Mouse (Mus musculus): Measurements from ENCODE around the gene Bank1. TPM values are rescaled to one million over a fixed set of nuclear protein-coding genes. Genes with fewer than 3 reads are reported as not detected.

The Bank1 gene
- polyA plus RNA-seq, 1 experiment from 2014 or later, result 0.18 TPM

DNA sequence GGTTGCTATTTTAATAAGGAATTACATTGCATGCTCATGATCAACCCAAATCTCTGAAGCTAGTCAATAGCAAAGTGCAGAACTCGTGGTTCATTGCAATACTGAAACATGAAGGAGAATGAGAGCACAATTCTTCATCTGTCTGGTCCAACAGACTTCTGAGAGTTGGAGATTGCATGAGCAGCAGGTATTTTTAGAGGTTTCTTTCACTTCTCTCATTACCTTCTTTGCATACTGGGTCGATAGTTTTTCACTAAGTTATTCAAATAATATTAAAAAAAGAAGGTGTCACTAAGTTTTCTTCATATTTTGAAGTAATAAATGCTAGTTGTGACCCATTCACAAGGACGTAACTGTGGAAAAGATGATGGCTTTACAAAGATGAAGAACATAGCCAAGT lies 87.1 kb downstream of the Bank1 start:
- 0 out of 2 replicates have a peak, but pooled peaks cover 3% of the 10 kb centered on the region for H3K4me1 ChIP-seq (replicated peaks)

DNA sequence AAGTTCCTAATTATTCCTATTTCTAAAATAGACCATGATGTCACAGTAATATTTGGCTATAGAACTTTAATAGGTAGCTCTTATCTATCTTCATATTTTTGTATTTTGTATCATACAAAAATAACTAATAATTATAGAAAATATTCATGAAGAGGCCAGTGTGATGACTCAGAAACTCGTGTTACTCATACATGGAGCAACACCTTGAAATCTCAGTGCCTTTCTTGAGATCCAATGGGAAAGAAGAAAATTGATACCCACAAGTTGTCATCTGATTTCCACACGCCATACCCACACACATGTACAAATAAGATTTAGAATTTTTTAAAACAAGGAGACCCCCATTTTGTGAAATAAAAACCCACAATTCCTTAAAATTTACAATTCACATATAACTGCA lies 92.4 kb downstream of the Bank1 start:
- Histone ChIP-seq H3K4me1 (replicated peaks) (no peaks in the 10 kb centered on the region), H3K9me3 (no peaks in the 10 kb centered on the region), H3K36me3 (no peaks in the 10 kb centered on the region), H3K27me3 (ENCODE audit: insufficient read depth, poor library complexity, severe bottlenecking) (no peaks in the 10 kb centered on the region), H3K4me3 (no peak overlapping the region), H3K27ac (no peak overlapping the region)
- WGBS, result 69% methylated on average over 2 of the region's 2 CpGs
- DNase-seq (ENCODE audit: low spot score), result no peak

More for the DNA sequence above, 87.1 kb downstream of the Bank1 start:
- no peak overlapping the region for H3K27ac ChIP-seq
- no peaks in the 10 kb centered on the region for H3K9me3 ChIP-seq
- 85% methylated on average over 3 of the region's 3 CpGs for WGBS
- H3K27me3 ChIP-seq (ENCODE audit: insufficient read depth, poor library complexity, severe bottlenecking), result peaks cover 3% of the 10 kb centered on the region; the same call in 1 of the 2 replicates
- H3K36me3 ChIP-seq, result no peaks in the 10 kb centered on the region
- DNase-seq (ENCODE audit: low spot score), result no peak
- no peak overlapping the region for H3K4me3 ChIP-seq

DNA sequence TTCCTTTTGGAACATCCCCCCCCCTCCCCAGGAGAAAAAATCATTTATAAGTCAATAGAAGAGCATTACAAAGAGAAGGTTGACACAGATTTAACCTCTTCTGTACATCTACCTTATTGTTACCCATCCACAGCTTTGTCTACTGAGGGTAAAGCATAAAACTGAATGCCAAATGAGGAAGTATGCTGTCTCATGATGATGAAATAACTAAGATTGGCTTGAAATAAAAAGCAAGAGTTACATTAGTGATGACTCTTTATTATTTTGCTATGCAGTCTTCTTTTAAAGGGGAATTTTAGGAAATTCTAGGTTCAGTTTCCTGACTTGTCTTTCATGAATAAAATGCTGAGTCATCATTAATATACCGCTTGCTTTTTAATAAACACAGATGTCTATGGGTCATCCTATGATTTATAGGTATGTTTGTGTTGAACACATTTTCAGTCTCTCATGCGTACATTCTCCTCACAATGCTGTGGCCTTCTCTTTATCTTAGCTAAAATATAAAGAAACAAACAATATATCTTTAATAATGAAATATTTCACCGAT lies 95.2 kb downstream of the Bank1 start:
- Histone ChIP-seq H3K9me3 (no peaks in the 10 kb centered on the region), H3K27ac (no peak overlapping the region), H3K27me3 (ENCODE audit: insufficient read depth, poor library complexity, severe bottlenecking) (no peaks in the 10 kb centered on the region), H3K4me1 (replicated peaks) (no peaks in the 10 kb centered on the region), H3K36me3 (no peaks in the 10 kb centered on the region), H3K4me3 (no peak overlapping the region)
- WGBS, result 94% methylated on average over 3 of the region's 3 CpGs
- no peak for DNase-seq (ENCODE audit: low spot score)

DNA sequence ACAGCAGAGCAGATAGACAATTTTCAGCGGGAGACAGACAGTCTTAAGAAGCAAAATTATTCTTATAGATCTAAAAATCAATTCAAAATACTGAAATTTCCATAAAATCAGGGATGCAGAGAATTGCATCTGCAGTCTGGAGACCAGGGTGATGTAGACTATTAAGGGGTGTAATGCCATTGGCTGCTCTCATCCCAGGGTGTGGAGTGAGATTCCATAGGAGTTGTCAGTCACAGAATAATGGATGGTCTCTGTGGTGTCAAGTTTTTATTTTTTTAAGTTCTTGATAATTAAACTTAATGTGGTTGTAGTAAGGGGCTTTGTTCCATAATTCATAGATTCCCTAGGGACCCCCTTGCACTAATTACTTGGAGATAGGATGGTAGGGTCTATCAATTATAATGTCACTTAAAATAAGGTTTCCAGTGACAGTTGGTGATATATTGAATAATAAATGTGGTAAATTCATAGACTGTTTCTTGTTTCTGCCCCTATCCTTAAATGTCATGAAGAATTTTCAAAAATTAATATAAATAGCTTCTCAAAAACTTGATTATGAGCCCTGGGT lies 136.1 kb downstream of the Bank1 start:
- no peak overlapping the region for H3K4me3 ChIP-seq
- no peaks in the 10 kb centered on the region for H3K27me3 ChIP-seq (ENCODE audit: insufficient read depth, poor library complexity, severe bottlenecking)
- no peaks in the 10 kb centered on the region for H3K4me1 ChIP-seq (replicated peaks)
- H3K27ac ChIP-seq, result no peak overlapping the region
- DNase-seq (ENCODE audit: low spot score), result no peak
- H3K9me3 ChIP-seq, result no peaks in the 10 kb centered on the region
- WGBS, result 82% methylated on average over 1 of the region's 1 CpGs
- no peaks in the 10 kb centered on the region for H3K36me3 ChIP-seq

DNA sequence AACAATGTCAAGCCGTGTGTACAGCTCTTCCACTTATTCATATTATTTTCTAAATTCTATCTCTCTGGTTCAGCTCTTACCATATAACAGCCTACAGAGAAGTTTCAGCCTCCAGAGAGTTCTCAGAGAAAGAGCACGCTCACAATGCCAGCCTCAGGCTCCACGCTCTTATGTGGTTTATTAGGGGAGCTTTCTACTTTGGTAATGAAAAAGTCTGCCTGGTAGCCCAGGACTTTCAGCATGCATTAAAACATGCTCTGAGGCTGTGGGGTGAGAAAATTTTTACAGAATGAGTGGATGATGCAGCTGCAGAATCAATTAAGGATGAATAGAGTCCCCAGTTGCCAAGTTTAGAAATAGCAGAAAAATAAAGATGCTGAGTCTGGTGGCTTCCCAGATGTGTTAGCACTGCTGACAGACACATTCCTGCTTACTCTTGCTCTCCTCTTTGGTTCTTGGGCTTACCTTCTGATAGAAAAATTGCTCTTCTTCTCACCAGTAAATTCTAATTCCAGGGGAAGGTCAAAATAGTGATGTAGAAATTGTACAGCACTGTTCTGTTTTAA lies 139.2 kb downstream of the Bank1 start:
- no peaks in the 10 kb centered on the region for H3K36me3 ChIP-seq
- H3K9me3 ChIP-seq, result no peaks in the 10 kb centered on the region
- no peak overlapping the region for H3K4me3 ChIP-seq
- no peak for DNase-seq (ENCODE audit: low spot score)
- H3K27me3 ChIP-seq (ENCODE audit: insufficient read depth, poor library complexity, severe bottlenecking), result no peaks in the 10 kb centered on the region
- 91% methylated on average over 3 of the region's 3 CpGs for WGBS
- no peak overlapping the region for H3K27ac ChIP-seq
- H3K4me1 ChIP-seq (replicated peaks), result no peaks in the 10 kb centered on the region

DNA sequence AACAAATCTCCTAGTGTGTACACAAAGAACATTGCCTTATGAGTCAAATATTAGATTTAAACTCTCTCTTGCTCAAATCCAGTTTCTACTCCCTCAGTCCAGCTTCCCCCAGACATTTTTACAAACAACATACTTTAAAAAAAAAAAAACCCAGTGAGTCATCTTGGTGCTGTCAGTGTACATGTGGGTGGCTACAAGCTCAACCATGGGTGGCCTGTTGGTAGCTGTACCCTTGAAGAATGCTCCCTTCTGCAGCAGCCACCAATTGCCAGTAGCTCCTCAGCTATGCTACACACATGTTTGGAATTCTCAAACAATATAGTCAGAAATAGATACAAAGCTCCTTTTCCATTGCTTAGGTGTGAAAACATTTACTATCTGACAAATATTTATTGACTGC lies 154.2 kb downstream of the Bank1 start:
- no peak for DNase-seq (ENCODE audit: low spot score)
- H3K27me3 ChIP-seq (ENCODE audit: insufficient read depth, poor library complexity, severe bottlenecking), result no peaks in the 10 kb centered on the region
- 0 out of 2 replicates have a peak, but pooled peaks cover 3% of the 10 kb centered on the region for H3K9me3 ChIP-seq

DNA sequence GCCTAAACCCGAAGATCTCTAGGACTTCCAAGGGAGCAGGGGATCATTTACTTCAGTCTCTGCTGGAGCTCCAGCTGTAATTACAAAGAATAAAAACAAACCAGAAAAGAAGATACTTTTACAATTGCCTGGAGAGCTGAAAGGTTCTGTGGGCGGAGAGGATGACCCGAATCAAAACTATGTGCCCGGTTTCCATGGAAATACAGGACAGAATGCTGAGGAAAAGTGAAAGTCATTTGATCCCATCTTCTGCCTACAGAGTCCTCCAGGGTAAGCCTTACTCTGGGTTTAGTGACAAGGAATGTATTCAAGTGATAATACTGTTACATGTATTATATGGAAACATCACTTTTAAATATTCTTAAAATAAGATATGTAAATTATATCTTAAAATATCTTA lies 157.8 kb downstream of the Bank1 start:
- 31% methylated on average over 4 of the region's 4 CpGs for WGBS
- H3K4me1 ChIP-seq (replicated peaks), result peaks cover 4% of the 10 kb centered on the region; the same call in 1 of the 2 replicates
- H3K27ac ChIP-seq, result no peak overlapping the region
- H3K36me3 ChIP-seq, result no peaks in the 10 kb centered on the region
- DNase-seq (ENCODE audit: low spot score), result peak; percentile 3
- no peak overlapping the region for H3K4me3 ChIP-seq
- H3K9me3 ChIP-seq, result no peaks in the 10 kb centered on the region
- no peaks in the 10 kb centered on the region for H3K27me3 ChIP-seq (ENCODE audit: insufficient read depth, poor library complexity, severe bottlenecking)

More for the DNA sequence above, 154.2 kb downstream of the Bank1 start:
- Histone ChIP-seq H3K27ac (no peak overlapping the region), H3K4me1 (replicated peaks) (peaks cover 4% of the 10 kb centered on the region; the same call in 1 of the 2 replicates), H3K4me3 (no peak overlapping the region), H3K36me3 (no peaks in the 10 kb centered on the region)

DNA sequence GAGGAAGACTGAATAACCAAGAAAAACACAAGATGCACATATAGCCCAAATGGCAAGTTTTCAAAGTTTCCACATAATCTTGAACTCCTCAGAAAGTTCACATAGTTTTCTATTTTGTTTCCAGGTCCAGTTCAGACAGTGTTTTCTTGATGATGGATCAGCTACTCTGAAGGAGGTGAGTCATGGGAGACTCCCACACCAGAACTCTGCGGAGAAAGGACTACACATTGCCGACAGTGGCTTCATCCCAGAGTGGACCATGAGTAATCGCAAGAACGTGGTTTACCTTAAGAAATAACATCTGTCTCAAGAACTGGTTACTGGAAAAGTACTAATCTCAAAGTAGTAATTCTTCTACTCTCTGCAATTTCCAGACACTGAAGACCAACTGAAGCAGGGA lies 159.2 kb downstream of the Bank1 start:
- WGBS, result 93% methylated on average over 4 of the region's 4 CpGs
- Histone ChIP-seq H3K9me3 (no peaks in the 10 kb centered on the region), H3K4me3 (no peak overlapping the region), H3K4me1 (replicated peaks) (peaks cover 4% of the 10 kb centered on the region; the same call in 1 of the 2 replicates), H3K27ac (no peak overlapping the region), H3K27me3 (ENCODE audit: insufficient read depth, poor library complexity, severe bottlenecking) (no peaks in the 10 kb centered on the region), H3K36me3 (no peaks in the 10 kb centered on the region)
- no peak for DNase-seq (ENCODE audit: low spot score)

DNA sequence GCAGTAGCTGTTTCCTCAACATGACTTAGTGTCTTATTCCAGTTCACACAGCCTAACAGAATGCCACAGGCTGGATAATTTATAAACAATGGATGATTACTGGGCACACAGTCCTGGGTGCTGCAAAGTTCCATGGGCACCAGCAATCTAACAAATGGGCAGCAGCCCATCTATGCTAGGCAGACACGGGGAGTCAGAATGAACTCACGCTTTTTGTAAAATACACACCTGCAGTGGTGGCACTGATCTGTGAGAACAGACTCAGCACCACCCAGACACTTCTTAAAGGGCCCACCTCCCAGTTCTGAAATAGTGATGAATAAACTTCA lies 159.9 kb downstream of the Bank1 start:
- 99% methylated on average over 2 of the region's 2 CpGs for WGBS

DNA sequence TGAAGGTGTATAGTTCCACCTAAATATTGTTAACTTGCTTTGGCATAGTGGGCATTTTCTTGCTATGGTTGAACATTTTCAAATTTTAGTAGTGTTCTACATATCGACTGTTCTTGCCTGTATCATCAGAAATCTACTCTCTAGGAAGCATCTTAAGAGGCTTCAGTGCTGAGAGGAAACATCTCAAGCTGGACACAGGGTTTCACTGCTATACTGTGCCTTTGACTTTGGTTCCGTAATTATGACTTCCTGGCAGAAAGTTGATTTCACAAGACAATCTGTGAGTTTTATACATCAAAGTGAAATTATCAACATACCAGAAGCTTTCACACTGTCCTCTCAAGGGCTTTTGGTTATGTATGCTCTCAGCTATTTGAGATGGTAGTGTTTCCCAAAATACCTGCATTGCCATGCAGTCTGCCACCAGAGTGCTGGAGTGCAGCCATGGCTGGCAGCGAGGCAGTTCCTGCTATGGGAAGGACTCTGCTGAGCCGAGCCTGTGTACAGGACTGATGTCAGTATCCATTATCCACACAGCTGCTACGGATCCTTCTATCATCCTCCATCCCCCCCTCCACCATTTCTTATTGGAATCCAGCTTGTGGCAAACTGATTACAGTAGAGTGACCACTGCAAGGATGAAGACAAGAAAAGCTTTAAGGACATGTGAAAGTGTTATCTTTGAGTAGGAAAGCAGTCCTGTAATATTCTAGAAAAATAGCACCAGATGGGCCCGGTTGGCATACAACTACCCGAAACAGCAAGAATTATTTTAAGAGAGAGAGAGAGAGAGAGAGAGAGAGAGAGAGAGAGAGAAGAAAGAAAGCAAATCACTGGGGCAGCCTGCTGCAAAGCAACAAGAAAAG lies 160.5 kb downstream of the Bank1 start:
- Histone ChIP-seq H3K4me3 (no peak overlapping the region), H3K36me3 (no peaks in the 10 kb centered on the region)
- 89% methylated on average over 7 of the region's 7 CpGs for WGBS

More for the DNA sequence above, 159.9 kb downstream of the Bank1 start:
- Histone ChIP-seq H3K27me3 (ENCODE audit: insufficient read depth, poor library complexity, severe bottlenecking) (no peaks in the 10 kb centered on the region), H3K36me3 (no peaks in the 10 kb centered on the region), H3K4me1 (replicated peaks) (peaks cover 4% of the 10 kb centered on the region; the same call in 1 of the 2 replicates), H3K9me3 (no peaks in the 10 kb centered on the region), H3K27ac (no peak overlapping the region), H3K4me3 (no peak overlapping the region)
- no peak for DNase-seq (ENCODE audit: low spot score)

DNA sequence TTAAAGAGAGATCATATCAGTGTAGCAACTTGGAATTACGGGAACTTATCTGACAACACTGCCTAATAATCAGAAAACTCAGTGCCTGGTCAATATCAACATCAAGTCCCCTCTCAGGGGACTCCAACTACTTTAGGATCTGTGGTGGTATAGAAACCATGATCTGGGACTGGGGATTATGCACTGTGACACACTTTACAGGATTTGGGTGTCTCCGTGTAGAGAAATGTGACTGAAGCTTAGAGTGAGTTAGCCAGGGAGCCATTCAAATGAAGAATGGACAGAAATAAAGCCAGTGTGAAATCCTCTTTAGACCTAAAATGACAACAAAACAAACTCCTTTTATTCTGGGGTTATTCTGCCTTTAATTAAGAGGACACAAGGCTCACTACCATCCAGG lies 167.8 kb downstream of the Bank1 start:
- Histone ChIP-seq H3K36me3 (no peaks in the 10 kb centered on the region), H3K9me3 (no peaks in the 10 kb centered on the region), H3K27me3 (ENCODE audit: insufficient read depth, poor library complexity, severe bottlenecking) (no peaks in the 10 kb centered on the region), H3K27ac (no peak overlapping the region), H3K4me3 (no peak overlapping the region), H3K4me1 (replicated peaks) (no peaks in the 10 kb centered on the region)
- WGBS, result 82% methylated on average over 2 of the region's 2 CpGs
- DNase-seq (ENCODE audit: low spot score), result no peak

More for the DNA sequence above, 160.5 kb downstream of the Bank1 start:
- no peak for DNase-seq (ENCODE audit: low spot score)
- no peaks in the 10 kb centered on the region for H3K9me3 ChIP-seq
- H3K27ac ChIP-seq, result no peak overlapping the region
- H3K27me3 ChIP-seq (ENCODE audit: insufficient read depth, poor library complexity, severe bottlenecking), result no peaks in the 10 kb centered on the region
- peaks cover 4% of the 10 kb centered on the region; the same call in 1 of the 2 replicates for H3K4me1 ChIP-seq (replicated peaks)

DNA sequence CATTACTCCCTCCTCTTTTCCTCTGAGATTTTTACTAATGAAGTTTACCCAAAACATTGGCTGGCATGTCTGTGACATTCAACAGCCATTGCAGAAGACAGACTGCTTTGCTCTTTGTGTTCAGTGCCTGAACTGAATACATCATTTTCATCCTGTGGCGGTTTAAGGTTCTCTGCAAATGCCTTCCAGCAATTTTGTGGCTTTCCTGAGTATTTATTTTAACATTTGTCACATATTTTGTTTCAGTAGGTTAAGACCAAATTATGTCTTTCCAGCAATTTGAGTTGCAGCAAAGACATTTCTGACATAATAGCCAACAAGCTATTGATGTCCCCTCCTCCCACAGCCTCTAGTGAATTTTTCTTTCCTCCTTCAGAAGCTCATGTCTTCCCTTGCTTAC lies 170.3 kb downstream of the Bank1 start:
- Histone ChIP-seq H3K9me3 (no peaks in the 10 kb centered on the region), H3K4me3 (no peak overlapping the region), H3K4me1 (replicated peaks) (no peaks in the 10 kb centered on the region), H3K36me3 (no peaks in the 10 kb centered on the region), H3K27me3 (ENCODE audit: insufficient read depth, poor library complexity, severe bottlenecking) (no peaks in the 10 kb centered on the region), H3K27ac (no peak overlapping the region)
- WGBS, result 78% methylated on average over 1 of the region's 1 CpGs
- DNase-seq (ENCODE audit: low spot score), result no peak

DNA sequence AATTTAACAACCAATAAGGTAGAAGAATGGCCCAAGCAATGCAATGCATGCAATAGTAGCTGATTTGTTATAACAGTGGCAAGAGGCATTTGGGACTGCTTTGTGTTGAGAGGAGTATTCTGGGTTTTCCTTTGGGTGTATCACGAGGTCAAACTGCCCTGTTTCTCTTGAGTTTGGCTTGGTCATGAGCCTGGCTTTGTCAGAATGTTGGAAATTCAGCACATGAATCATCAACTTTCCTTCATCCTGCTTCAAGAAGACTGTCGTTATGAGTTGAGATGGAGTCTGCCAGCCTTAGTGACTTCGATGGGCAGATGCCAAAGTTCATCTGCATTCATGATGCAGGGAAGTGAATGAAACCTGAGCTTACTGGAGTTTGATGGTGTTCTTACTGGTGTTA lies 175.0 kb downstream of the Bank1 start:
- no peaks in the 10 kb centered on the region for H3K4me1 ChIP-seq (replicated peaks)
- no peak overlapping the region for H3K4me3 ChIP-seq
- no peaks in the 10 kb centered on the region for H3K36me3 ChIP-seq
- H3K9me3 ChIP-seq, result no peaks in the 10 kb centered on the region
- no peaks in the 10 kb centered on the region for H3K27me3 ChIP-seq (ENCODE audit: insufficient read depth, poor library complexity, severe bottlenecking)
- no peak overlapping the region for H3K27ac ChIP-seq
- no peak for DNase-seq (ENCODE audit: low spot score)
- WGBS, result 87% methylated on average over 3 of the region's 3 CpGs
